Mouse (Mus musculus) colon, adult 2 months (tissue): ENCODE data around the gene Nps. TPM values are rescaled to one million over a fixed set of nuclear protein-coding genes. Genes with fewer than 3 reads are reported as not detected.

Experiments used
- polyA plus RNA-seq: library from polyadenylated mRNA; depleted of rRNA; stranded (reverse); fragments of >200 nt; gene quantifications from 2 replicates; pipeline ENCODE4 v1.2.3, GENCODE M21; 2012; rRNA removed

Nps gene
- not detected in 2 replicates for polyA plus RNA-seq

GRCm38 (mm10) chr7:135258053-135258753 lies at the start of gene Nps:
Nps (plus strand) TSS chr7:135258703.

Other genes with a start within 250 kb of the Nps start
- gene Foxi2, start 151.6 kb downstream of the Nps start, polyA plus RNA-seq, result not detected in 2 replicates